Mouse (Mus musculus) central nervous system, embryonic 18 days (tissue): ENCODE results near the gene Ccdc113. TPM values are rescaled to one million over a fixed set of nuclear protein-coding genes. Genes with fewer than 3 reads are reported as not detected.

Source experiments
- polyA plus RNA-seq: library from polyadenylated mRNA; depleted of rRNA; stranded (reverse); fragments of >200 nt; gene quantifications from 2 replicates; pipeline ENCODE4 v1.2.3, GENCODE M21; 2012; rRNA removed

Ccdc113 gene
- polyA plus RNA-seq, result 1.5 and 2.1 TPM in 2 replicates

DNA sequence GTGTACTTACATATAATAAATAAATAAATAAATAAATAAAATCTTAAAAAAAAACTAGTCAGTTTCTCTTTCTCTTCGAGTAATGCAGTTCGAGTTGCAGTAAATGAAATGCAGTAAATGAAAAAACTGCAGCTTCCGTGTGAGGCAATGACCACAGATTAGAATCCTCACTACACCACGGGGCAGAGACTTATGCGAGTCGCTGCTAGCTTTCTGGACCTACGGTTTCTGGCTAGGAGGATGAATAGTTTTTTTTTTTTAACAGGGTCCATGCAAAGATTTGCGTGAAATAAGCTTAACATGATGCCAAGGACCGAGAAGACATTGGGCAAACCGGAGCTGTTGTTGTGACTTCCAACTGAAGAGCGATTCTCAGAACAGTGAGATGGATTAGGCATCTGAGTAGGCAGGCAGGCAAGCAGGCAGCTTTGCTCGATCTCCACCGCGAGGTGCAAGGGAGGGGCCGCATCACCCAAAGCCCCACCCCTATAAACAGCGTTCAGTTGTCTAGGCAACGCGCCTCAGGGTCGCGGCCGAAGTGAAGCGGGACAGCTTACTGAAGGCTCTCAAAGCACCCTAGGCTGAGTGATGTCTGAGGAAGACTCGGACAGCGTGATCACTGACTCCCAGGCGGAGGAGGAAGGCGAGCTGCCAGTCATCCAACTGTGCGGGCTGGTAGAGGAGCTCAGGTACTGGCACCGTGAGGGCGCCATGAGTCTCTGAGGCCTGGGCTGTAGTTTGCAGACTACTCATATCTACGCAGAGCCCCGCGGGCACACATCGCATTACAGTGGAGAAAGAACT is at the start of gene Ccdc113:
Ccdc113 (plus strand) TSS at position 502 of the 804 bp plus-strand sequence.

DNA sequence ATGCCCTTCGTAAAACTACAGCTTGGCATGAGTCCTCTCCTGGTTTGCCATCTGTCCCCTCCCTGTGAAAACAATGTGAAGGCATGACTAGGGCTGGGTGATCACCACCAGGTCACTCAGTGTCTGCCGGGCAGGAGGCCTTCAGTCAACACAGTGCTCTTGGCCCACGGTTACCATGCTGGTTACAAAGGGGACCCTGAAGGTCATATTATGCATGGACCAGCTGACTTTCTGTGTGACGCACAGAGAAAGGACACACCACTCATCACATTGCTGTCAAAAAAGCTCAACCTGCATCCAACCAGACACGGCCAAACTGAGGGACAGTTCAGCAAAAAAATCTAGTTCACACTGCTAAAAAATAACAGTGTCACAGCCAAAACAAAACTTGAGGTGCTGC is 43.9 kb upstream of the Ccdc113 start, which contains the start of gene Csnk2a2:
Csnk2a2 (minus strand) TSS at position 34 of the 400 bp plus-strand sequence.

DNA sequence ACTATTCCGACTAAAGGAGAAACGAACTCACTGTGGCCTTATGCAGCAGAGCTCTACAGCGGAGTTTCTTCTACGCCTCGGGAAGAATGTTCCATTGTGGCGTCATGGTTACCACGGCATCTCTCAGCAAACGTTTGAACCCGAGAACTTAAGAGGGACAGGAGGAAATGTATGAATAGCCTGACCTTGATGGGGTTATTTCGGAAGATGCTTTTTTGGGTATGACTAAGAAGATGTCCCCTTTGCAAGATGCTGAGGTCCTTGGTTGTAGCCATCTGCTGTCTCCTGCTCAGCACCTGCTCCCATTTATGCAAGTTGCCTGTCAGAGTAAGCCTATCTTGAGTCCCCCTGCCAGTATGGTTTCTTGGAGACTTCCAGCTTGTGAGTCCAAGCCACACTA is 42.4 kb downstream of the Ccdc113 start, which contains the start of gene Prss54:
Prss54 (minus strand) TSS at position 101 of the 400 bp plus-strand sequence.

Other genes starting within 250 kb of the Ccdc113 start
- 0.74 and 0.76 TPM in 2 replicates for gene Cngb1, start 227.5 kb upstream of the Ccdc113 start, polyA plus RNA-seq
- 3.5 and 4.3 TPM in 2 replicates for gene Tepp, start 223.5 kb upstream of the Ccdc113 start, polyA plus RNA-seq
- gene Zfp319, start 202.1 kb upstream of the Ccdc113 start, polyA plus RNA-seq, result 16.6 and 19.1 TPM in 2 replicates
- 42.3 and 42.5 TPM in 2 replicates for gene Usb1, start 201.8 kb upstream of the Ccdc113 start, polyA plus RNA-seq
- 16.5 and 17.2 TPM in 2 replicates for gene Mmp15, start 181.8 kb upstream of the Ccdc113 start, polyA plus RNA-seq
- 126 and 138 TPM in 2 replicates for gene Cfap20, start 99.2 kb upstream of the Ccdc113 start, polyA plus RNA-seq
- 46.9 and 47.1 TPM in 2 replicates for gene Csnk2a2, start 44.0 kb upstream of the Ccdc113 start, polyA plus RNA-seq
- gene Prss54, start 42.3 kb downstream of the Ccdc113 start, polyA plus RNA-seq, result not detected in 2 replicates
- gene Gins3, start 99.4 kb downstream of the Ccdc113 start, polyA plus RNA-seq, result 3.1 and 3.9 TPM in 2 replicates
- gene Ndrg4, start 142.9 kb downstream of the Ccdc113 start, polyA plus RNA-seq, result 710 and 739 TPM in 2 replicates
- 39.6 and 42.9 TPM in 2 replicates for gene Setd6, start 181.8 kb downstream of the Ccdc113 start, polyA plus RNA-seq